Mouse (Mus musculus) ovary, postnatal 36 days (tissue): ENCODE measurements around the gene Mrps27.

Experiments
- DNase-seq: peaks from one replicate; pipeline ENCODE4 v3.0.0; 2022; ENCODE audit warnings: low spot score, mixed read lengths

Mrps27 gene

GRCm38 (mm10) chr13:99440228-99440627 lies 95.6 kb downstream of the Mrps27 start:
- no peak for DNase-seq

GRCm38 (mm10) chr13:99441700-99442433 lies 97.3 kb downstream of the Mrps27 start:
- no peak for DNase-seq

- DNase-seq, result no peak
These were observed 98.1 kb downstream of the Mrps27 start for GRCm38 (mm10) chr13:99442434-99443249.

GRCm38 (mm10) chr13:99443484-99444175 lies 99.0 kb downstream of the Mrps27 start:
- DNase-seq, result no peak

- no peak for DNase-seq
These were observed 99.9 kb downstream of the Mrps27 start for GRCm38 (mm10) chr13:99444431-99444871.

- DNase-seq, result no peak
These were observed 100.3 kb downstream of the Mrps27 start for GRCm38 (mm10) chr13:99444880-99445279.

- DNase-seq, result no peak
These were observed 102.4 kb downstream of the Mrps27 start for GRCm38 (mm10) chr13:99447002-99447401.

GRCm38 (mm10) chr13:99447403-99448199 lies 103.0 kb downstream of the Mrps27 start:
- DNase-seq, result peak; percentile 23

GRCm38 (mm10) chr13:99448278-99448677 lies 103.7 kb downstream of the Mrps27 start:
- no peak for DNase-seq

- no peak for DNase-seq
These were observed 105.0 kb downstream of the Mrps27 start for GRCm38 (mm10) chr13:99449547-99449946.

- peak; percentile 35 for DNase-seq
These were observed 106.2 kb downstream of the Mrps27 start for GRCm38 (mm10) chr13:99450766-99451165.

GRCm38 (mm10) chr13:99451276-99451675 lies 106.7 kb downstream of the Mrps27 start:
- DNase-seq, result no peak

- DNase-seq, result no peak
These were observed 107.9 kb downstream of the Mrps27 start for GRCm38 (mm10) chr13:99452444-99452843.

GRCm38 (mm10) chr13:99454977-99455376 lies 110.4 kb downstream of the Mrps27 start:
- no peak for DNase-seq

GRCm38 (mm10) chr13:99458658-99459386 lies 114.2 kb downstream of the Mrps27 start:
- DNase-seq, result peak; percentile 42

GRCm38 (mm10) chr13:99459612-99460011 lies 115.0 kb downstream of the Mrps27 start:
- no peak for DNase-seq

GRCm38 (mm10) chr13:99461886-99462285 lies 117.3 kb downstream of the Mrps27 start:
- DNase-seq, result no peak

GRCm38 (mm10) chr13:99464551-99464950 lies 120.0 kb downstream of the Mrps27 start:
- no peak for DNase-seq
